Mouse (Mus musculus): ENCODE measurements at regions not wholly inside any gene's neighbourhood (a gene's known extent, or its start where the extent isn't known, plus 50 kb on each side); places are given as distances from the start of the nearest gene placed in this dataset.
"Not testable (repeated sequence)": the region's sequence is repeated elsewhere in the genome, so short reads cannot be mapped to it uniquely, and the experiment has no call there.

GRCm38 (mm10) chr3:138609749-138610148 is 83.8 kb downstream of the Eif4e start:
- DNase-seq (ENCODE audit: low spot score), result no peak

- DNase-seq (ENCODE audit: low spot score), result no peak
Observed at GRCm38 (mm10) chr3:138612884-138613653, 87.1 kb downstream of the Eif4e start.

GRCm38 (mm10) chr3:138613680-138614079 is 87.7 kb downstream of the Eif4e start:
- DNase-seq (ENCODE audit: low spot score), result no peak

GRCm38 (mm10) chr3:138614899-138615298 is 88.9 kb downstream of the Eif4e start:
- DNase-seq (ENCODE audit: low spot score), result no peak

GRCm38 (mm10) chr3:138620263-138620662 is 94.3 kb downstream of the Eif4e start:
- no peak for DNase-seq (ENCODE audit: low spot score)

GRCm38 (mm10) chr3:138624128-138624527 is 98.1 kb downstream of the Eif4e start:
- DNase-seq (ENCODE audit: low spot score), result no peak

- DNase-seq (ENCODE audit: low spot score), result no peak
Observed at GRCm38 (mm10) chr3:138626230-138626629, 100.3 kb downstream of the Eif4e start.

- DNase-seq (ENCODE audit: low spot score), result no peak
Observed at GRCm38 (mm10) chr3:138630231-138630630, 104.3 kb downstream of the Eif4e start.

GRCm38 (mm10) chr3:138632086-138632485 is 106.1 kb downstream of the Eif4e start:
- no peak for DNase-seq (ENCODE audit: low spot score)

- DNase-seq (ENCODE audit: low spot score), result peak; percentile 24
Observed at GRCm38 (mm10) chr3:138642026-138642425, 100.0 kb upstream of the Tspan5 start.

GRCm38 (mm10) chr3:138643951-138644285 is 98.1 kb upstream of the Tspan5 start:
- no peak for DNase-seq (ENCODE audit: low spot score)

- no peak for DNase-seq (ENCODE audit: low spot score)
Observed at GRCm38 (mm10) chr3:138644286-138644951, 97.6 kb upstream of the Tspan5 start.

GRCm38 (mm10) chr3:138645320-138645719 is 96.7 kb upstream of the Tspan5 start:
- DNase-seq (ENCODE audit: low spot score), result peak; percentile 24

- no peak for DNase-seq (ENCODE audit: low spot score)
Observed at GRCm38 (mm10) chr3:138649699-138650098, 92.3 kb upstream of the Tspan5 start.

GRCm38 (mm10) chr3:138650671-138651070 is 91.3 kb upstream of the Tspan5 start:
- not testable (repeated sequence) for DNase-seq (ENCODE audit: low spot score)

- DNase-seq (ENCODE audit: low spot score), result no peak
Observed at GRCm38 (mm10) chr3:138651361-138652205, 90.4 kb upstream of the Tspan5 start.

- DNase-seq (ENCODE audit: low spot score), result no peak
Observed at GRCm38 (mm10) chr3:138652206-138652605, 89.8 kb upstream of the Tspan5 start.

GRCm38 (mm10) chr3:138652685-138653084 is 89.3 kb upstream of the Tspan5 start:
- no peak for DNase-seq (ENCODE audit: low spot score)

- no peak for DNase-seq (ENCODE audit: low spot score)
Observed at GRCm38 (mm10) chr3:138653549-138654246, 88.3 kb upstream of the Tspan5 start.

- no peak for DNase-seq (ENCODE audit: low spot score)
Observed at GRCm38 (mm10) chr3:138654610-138655371, 87.2 kb upstream of the Tspan5 start.

GRCm38 (mm10) chr3:138655479-138655878 is 86.5 kb upstream of the Tspan5 start:
- no peak for DNase-seq (ENCODE audit: low spot score)
